Mouse (Mus musculus) layer of hippocampus, adult 11-12 months (tissue): Measurements from ENCODE around the gene Gm21830.
A peak's percentile ranks its signal among the peaks of the same experiment; 100 is the strongest.
"Not testable (repeated sequence)": the region's sequence is repeated elsewhere in the genome, so short reads cannot be mapped to it uniquely, and the experiment has no call there.

Experiments used
- DNase-seq: peaks from one replicate; pipeline ENCODE4 v3.0.0; 2022; ENCODE audit warnings: low spot score

The Gm21830 gene

GRCm38 (mm10) chr2:67413425-67413824 is at the start of gene Gm21830:
TSS of gene Gm21830 (plus strand) at chr2:67413725.
- not testable (repeated sequence) for DNase-seq

- peak; percentile 12 for DNase-seq
Measured at GRCm38 (mm10) chr2:67364506-67364905, 49.0 kb upstream of the Gm21830 start.

- no peak for DNase-seq
Measured at GRCm38 (mm10) chr2:67378504-67378903, 35.0 kb upstream of the Gm21830 start.

- no peak for DNase-seq
Measured at GRCm38 (mm10) chr2:67420853-67421252, 7.3 kb downstream of the Gm21830 start.

GRCm38 (mm10) chr2:67422799-67423198 is 9.3 kb downstream of the Gm21830 start:
- no peak for DNase-seq

- no peak for DNase-seq
Measured at GRCm38 (mm10) chr2:67433081-67433480, 19.6 kb downstream of the Gm21830 start, which contains the start of gene Gm26727. TSS of gene Gm26727 (minus strand) at chr2:67433181.

GRCm38 (mm10) chr2:67438309-67438708 is 24.8 kb downstream of the Gm21830 start:
- no peak for DNase-seq

GRCm38 (mm10) chr2:67445780-67446179 is 32.3 kb downstream of the Gm21830 start, which contains the start of gene Xirp2:
TSS of gene Xirp2 (plus strand) at chr2:67446002.
- DNase-seq, result no peak

- no peak for DNase-seq
Measured at GRCm38 (mm10) chr2:67446772-67447171, 33.2 kb downstream of the Gm21830 start.

- no peak for DNase-seq
Measured at GRCm38 (mm10) chr2:67447206-67447605, 33.7 kb downstream of the Gm21830 start.

GRCm38 (mm10) chr2:67460857-67461256 is 47.3 kb downstream of the Gm21830 start:
- no peak for DNase-seq

- no peak for DNase-seq
Measured at GRCm38 (mm10) chr2:67467036-67467435, 53.5 kb downstream of the Gm21830 start.

- not testable (repeated sequence) for DNase-seq
Measured at GRCm38 (mm10) chr2:67470030-67470429, 56.5 kb downstream of the Gm21830 start.

GRCm38 (mm10) chr2:67477753-67478152 is 64.2 kb downstream of the Gm21830 start:
- DNase-seq, result peak; percentile 43

GRCm38 (mm10) chr2:67481051-67481450 is 67.5 kb downstream of the Gm21830 start:
- DNase-seq, result no peak
